Mouse (Mus musculus): ENCODE results near the gene Capn1. TPM values are rescaled to one million over a fixed set of nuclear protein-coding genes. Genes with fewer than 3 reads are reported as not detected.

The Capn1 gene
- total RNA-seq, 2 experiments from 2014 or later: 20.8 to 23.1 TPM

DNA sequence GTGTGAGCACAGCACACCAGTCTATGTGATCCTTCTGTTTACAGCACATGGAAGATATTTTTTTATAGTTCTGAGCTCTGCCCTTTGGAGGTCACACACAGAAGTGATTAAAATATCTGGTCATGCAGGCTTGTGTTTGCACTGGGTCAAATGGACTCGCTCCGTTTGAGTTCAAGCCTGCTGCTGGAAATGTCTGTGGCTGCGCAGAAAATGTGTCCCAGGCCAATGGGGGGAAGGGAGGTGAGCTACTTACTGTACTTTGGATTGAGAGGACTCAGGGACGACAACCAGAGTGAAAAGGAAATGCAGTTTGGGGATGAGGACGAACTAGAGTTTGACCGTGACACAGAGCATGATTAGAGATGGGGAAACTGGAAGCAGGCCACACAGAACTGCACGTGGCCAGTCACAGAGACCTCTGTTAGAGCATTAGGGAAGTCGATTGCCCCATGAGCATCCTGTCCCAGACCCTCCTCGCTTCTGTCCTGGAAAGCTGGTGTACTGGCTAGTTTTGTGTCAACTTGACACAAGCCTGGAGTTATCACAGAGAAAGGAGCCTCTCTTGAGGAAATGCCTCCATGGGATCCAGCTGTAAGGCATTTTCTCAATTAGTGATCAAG is 20.4 kb upstream of the Capn1 start:
- Histone ChIP-seq H3K27ac (no peak overlapping the region), H3K4me3 (no peak overlapping the region)
- intact Hi-C loops (cut with DNase I): no loop called here
- no peak for TF ChIP-seq CTCF (IDR thresholded peaks at IDR 0.05)
- DNase-seq (ENCODE audit: extremely low spot score in 1 of 2, low spot score in 2 of 2): no peak

DNA sequence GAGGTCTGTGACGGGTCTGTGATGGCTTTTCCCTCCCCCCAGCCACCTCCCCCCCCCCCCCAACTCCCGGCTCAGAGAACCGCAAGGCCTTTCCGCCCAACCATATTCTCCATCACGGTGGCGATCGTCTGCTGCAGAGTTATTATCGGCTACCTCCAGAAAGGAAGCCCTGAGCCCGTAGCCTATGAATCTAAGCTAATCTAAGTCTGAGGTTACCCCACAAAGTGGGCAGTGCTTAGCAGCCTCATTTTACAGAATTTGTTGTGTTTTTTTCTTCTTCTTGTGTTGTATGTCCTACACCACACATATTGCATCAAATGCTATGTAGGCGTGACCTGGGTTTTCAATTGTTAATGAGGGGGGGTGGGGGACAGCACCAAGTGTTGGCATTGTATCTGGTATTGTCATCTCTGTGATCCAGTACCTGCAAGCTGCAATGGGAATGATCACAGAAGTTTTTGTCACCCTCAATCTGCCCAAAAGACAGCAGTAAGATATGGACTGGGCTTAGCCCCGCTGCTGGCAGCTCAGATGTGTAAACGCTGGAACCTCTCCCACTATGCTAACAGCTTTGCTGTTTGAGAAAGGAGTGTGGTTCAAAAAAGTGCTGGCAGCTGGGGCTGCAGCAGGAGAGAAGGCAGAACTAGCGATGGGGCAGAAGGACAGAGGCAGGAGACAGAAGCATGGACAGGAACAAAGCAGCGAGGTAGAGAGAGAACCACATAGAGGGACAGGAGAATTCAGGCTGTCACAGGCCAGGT is 15.0 kb upstream of the Capn1 start:
- TF ChIP-seq CTCF (IDR thresholded peaks at IDR 0.05): no peak
- no peak for DNase-seq (ENCODE audit: extremely low spot score in 1 of 2, low spot score in 2 of 2)
- intact Hi-C loops (cut with DNase I): no loop called here
- H3K27ac ChIP-seq: no peak overlapping the region
- no peak overlapping the region for H3K4me3 ChIP-seq

DNA sequence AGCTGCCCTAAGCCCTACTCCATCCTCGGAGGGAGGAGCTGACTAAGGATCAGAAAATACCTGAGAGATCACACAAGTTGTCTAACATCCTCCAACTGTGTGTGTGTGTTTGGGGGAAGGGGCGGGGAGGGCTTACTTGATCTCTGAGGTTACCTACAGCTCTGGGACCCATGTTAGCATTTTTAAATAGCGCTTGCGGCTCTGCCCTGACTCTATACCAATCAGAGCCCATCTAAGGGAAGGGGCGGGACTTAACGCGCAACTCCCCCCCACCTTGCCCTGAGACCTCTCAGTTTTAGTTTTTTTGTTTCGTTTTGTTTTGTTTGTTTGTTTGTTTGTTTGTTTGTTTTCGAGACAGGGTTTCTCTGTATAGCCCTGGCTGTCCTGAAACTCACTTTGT is 13.7 kb upstream of the Capn1 start:
- no peak overlapping the region for H3K4me3 ChIP-seq
- intact Hi-C loops (cut with DNase I): no loop called here
- no peak for TF ChIP-seq CTCF (IDR thresholded peaks at IDR 0.05)
- H3K27ac ChIP-seq: no peak overlapping the region
- DNase-seq (ENCODE audit: extremely low spot score in 1 of 2, low spot score in 2 of 2): no peak

DNA sequence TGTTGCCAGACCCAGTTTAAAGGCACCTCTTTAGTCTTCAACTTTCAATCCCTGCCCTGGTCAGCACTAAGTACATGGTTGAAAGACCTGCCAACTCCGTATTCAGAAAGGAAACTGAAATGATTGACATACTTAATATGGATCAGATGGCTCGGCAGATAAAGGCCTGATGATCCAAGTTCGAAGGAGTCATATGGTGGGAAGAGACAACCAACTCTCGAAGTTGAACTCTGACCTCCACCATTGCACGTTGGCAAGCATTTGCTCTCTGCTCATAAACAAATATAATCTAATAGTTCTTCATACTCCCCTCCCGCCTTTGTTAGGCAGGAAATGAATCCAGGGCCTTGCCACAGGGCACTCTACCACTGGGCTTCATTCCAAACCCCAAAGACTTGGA is 13.3 kb upstream of the Capn1 start:
- no peak for TF ChIP-seq CTCF (IDR thresholded peaks at IDR 0.05)
- intact Hi-C loops (cut with DNase I): no loop called here
- Histone ChIP-seq H3K4me3 (no peak overlapping the region), H3K27ac (no peak overlapping the region)
- no peak for DNase-seq (ENCODE audit: extremely low spot score in 1 of 2, low spot score in 2 of 2)

DNA sequence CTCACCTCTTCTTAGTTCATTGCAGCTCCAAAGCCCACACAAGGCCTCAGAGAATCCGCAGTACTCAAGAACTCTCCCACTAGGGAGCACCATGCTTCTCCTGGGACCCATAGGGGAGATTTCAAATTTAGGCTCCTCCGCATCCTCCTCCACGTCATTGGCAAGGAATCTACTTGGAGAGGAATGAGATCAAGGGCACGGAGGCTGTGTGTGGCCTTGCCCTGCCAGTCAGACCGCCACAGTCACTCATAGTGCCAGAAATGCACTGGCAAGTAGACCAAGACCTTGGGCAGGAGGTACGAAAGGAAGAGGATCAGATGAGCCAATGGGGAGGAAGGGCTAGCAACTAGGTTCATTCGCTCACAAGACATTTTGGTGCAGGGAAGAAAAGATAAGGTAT is 8.2 kb upstream of the Capn1 start:
- no peak for DNase-seq (ENCODE audit: extremely low spot score in 1 of 2, low spot score in 2 of 2)
- Histone ChIP-seq H3K4me3 (no peak overlapping the region), H3K27ac (no peak overlapping the region)
- TF ChIP-seq CTCF (IDR thresholded peaks at IDR 0.05): no peak
- intact Hi-C loops (cut with DNase I): no loop called here

DNA sequence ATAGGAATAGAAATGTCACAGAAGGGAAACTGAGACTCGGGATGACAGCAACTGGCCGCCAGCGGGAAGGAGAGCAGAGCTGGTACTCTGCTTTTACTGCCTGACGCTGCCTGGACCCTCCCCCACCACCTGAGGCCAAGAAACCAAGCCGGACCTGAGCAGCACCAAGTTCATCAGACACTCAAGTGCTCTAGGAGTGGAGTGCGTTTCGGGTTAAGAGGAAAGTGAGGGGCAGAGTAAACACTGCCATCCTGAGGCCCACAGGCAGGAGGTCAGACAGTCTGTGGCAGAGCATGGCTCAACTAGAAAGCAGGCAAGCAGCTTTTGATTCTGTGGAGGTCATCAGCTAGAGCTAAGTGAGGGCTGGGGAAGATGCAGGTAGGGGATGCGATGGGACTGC is 7.4 kb upstream of the Capn1 start:
- intact Hi-C loops (cut with DNase I): no loop called here
- Histone ChIP-seq H3K4me3 (no peak overlapping the region), H3K27ac (no peak overlapping the region)
- DNase-seq (ENCODE audit: extremely low spot score in 1 of 2, low spot score in 2 of 2): no peak
- no peak for TF ChIP-seq CTCF (IDR thresholded peaks at IDR 0.05)

DNA sequence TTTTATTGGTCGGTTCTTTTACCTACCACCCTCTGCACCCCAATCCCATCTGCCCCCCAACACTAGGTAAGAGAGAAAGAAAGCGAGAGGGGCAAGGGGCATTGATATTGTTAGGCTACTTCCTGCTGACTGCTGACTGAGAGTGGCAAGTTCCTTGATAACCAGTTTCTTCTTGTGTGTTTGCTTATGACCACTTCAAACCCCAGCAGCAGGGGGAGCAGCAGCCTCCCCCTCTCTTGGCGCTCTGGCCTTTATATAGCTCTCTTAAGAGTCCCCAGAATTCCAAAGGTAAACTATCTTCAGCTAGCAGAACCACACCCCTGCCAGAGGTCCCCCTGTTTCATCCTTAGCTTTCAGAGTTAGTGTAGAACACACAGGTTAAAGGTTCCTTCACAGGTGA is 4.6 kb upstream of the Capn1 start:
- intact Hi-C loops (cut with DNase I): no loop called here
- H3K4me3 ChIP-seq: no peak overlapping the region
- no peak for TF ChIP-seq CTCF (IDR thresholded peaks at IDR 0.05)
- no peak for DNase-seq (ENCODE audit: extremely low spot score in 1 of 2, low spot score in 2 of 2)
- no peak overlapping the region for H3K27ac ChIP-seq

DNA sequence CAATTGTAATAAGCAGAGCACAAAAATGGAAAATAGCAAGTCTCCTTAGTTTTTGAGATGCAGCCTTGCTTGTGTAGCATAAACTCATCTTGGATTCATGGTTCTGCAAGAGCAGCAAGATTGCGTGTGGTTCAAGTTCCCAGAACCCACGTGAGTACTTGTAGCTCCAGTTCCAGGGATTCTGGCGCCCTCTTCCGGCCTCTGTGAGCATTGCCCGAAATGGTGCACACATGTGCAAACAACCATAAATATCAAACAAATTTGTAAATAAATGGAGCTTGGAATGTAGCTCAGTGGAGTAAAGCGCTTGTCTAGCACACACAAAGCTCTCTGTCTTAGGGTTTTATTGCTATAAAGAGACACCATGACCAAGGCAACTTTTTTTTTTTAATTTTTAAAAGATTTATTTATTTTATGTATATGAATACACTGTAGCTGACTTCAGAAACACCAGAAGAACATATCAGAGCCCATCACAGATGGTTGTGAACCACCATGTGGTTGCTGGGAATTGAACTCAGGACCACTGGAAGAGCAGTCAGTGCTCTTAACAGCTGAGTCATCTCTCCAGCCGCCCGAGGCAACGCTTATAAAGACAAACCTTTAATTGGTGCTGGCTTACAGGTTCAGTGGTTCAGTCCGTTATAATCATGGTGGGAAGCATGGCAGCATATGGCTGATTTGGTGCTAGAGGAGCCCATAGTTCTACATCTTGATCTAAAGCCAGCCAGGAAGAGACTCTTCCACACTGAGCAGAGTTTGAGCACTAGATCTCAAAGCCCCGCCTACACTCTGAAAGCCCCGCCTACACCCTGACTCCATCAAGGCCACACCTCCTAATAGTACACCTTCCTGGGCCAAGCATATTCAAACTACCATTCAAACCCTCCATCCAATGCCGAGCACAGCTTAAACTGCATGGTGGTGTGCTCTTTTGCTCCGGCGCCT is 2.7 kb upstream of the Capn1 start:
- peak; percentile 79 to 83 for DNase-seq (ENCODE audit: extremely low spot score in 1 of 2, low spot score in 2 of 2)

DNA sequence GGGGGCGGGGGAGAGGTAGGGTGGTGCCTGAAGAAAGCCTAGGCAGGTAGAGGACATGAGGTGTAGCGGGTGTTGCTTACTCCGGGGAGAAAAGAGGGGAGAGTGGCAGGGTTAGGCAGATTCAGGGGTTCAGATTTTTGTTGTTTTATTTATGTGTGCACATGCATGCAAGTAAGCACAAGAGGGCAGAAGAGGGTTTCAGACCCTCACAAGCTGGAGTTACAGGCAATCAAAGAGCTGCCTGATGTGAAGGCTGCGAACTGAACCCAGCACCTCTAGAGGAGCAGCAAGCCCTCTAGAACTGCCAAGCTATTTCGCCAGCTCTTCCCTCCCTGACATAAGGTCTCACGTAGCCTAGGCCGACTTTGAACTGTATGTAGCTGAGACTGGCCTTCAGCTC is 835 bp upstream of the Capn1 start:
- intact Hi-C loops (cut with DNase I): no loop called here
- no peak for DNase-seq (ENCODE audit: extremely low spot score in 1 of 2, low spot score in 2 of 2)
- TF ChIP-seq CTCF (IDR thresholded peaks at IDR 0.05): peak; percentile 30
- Histone ChIP-seq H3K4me3 (peak overlapping the region; percentile 71), H3K27ac (no peak overlapping the region)

More for the DNA sequence above, 2.7 kb upstream of the Capn1 start:
- Histone ChIP-seq H3K4me3 (no peak overlapping the region), H3K27ac (no peak overlapping the region)
- intact Hi-C loops (cut with DNase I): loop anchor here (1.0 kb wide), 1 partner anchor 53 kb away; no protein-coding TSS in a partner anchor
- TF ChIP-seq CTCF (IDR thresholded peaks at IDR 0.05): peak; percentile 96

DNA sequence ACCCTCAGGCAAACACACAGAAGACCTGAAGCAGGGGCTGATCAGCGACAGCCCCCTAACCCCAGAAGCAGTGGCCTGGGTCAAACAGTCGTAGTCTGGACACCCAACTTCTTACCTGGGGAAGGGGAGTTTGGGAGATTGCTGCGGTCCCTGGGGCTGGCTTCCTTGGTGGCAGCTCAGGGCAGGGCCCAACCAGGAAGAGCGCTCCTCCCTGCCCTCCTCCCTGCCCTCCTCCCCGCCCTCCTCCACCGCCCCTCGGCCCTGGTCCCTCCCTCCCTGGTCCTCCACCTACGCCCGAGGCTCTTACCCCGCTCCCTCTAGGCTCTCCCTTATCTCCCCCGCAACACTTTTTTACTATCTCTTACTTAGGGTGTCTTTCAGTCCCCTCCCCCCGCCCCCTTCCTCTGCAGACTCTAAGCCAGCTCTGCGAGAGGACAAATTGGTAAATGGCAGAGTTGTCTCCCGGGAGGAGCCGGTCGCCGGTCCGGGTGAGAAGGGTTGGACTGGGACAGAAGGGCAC is 646 bp downstream of the Capn1 start:
- Histone ChIP-seq H3K4me3 (peak overlapping the region; percentile 71), H3K27ac (peak overlapping the region; percentile 95)
- intact Hi-C loops (cut with DNase I): loop anchor here (2.0 kb wide), 1 partner anchor 90 kb away; the partner anchor contains the start of gene Cdc42ep2
- no peak for DNase-seq (ENCODE audit: extremely low spot score in 1 of 2, low spot score in 2 of 2)
- TF ChIP-seq CTCF (IDR thresholded peaks at IDR 0.05): no peak

DNA sequence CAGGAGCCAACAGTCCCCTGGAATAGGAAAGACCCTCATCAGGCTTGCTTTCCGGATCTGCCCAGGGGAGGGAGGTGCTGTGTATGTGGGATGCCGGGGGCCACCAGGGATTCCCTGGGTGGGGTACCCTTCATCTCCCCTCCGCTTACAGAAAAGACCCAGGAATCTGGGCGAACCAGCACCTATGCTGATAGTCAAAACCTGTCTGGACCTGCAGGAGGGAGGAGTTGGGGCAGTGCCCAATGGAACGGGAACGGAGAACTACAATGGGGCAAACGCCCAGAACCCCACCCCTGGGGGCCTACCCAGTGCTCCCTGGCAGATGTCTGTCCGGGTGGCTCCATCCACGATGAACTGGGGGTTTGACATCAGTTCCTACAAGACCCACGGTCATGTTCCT is 2.0 kb downstream of the Capn1 start:
- no peak for DNase-seq (ENCODE audit: extremely low spot score in 1 of 2, low spot score in 2 of 2)
- intact Hi-C loops (cut with DNase I): loop anchor here (2.0 kb wide), 1 partner anchor 89 kb away; the partner anchor contains the start of gene Cdc42ep2
- Histone ChIP-seq H3K4me3 (no peak overlapping the region), H3K27ac (no peak overlapping the region)
- no peak for TF ChIP-seq CTCF (IDR thresholded peaks at IDR 0.05)
